ENCODE assay signal across 9 mouse cellular contexts in the genomic region with DNA sequence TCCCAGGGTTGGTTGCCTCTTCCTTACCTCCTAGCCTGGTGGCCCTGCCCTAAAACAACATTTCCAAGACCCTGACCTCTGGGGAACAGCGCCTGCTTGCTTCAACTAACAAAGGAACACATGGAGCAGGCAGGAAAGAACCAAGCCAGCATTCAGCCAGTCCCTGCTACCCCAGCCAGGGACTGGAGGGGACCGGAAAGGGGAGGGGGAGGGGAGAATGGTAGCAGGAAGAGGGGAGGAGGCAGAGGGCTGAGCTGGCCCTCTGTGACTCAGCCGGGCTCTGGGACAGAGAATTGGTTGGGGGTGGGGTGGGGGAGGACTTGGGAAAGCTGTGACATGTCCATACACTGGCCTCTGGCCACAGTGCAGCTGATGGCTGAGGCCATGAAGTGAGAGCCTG. TPM values are rescaled to one million over a fixed set of nuclear protein-coding genes. Genes with fewer than 3 reads are reported as not detected.
DNase-seq lines count a peak whose midpoint lies in the region; ATAC-seq and TF ChIP-seq lines count a peak whose summit lies in the region.
"Had no signal": no experiment of that assay in that cellular context is flagged by ENCODE, and none has a peak within 500 bp of the region (broad histone marks: within the 10 kb centered on the region; RNA-seq: fewer than 3 reads in every experiment).

No protein-coding gene starts in this region.

- H3K4me3 ChIP-seq in forebrain, embryonic 16.5 days (replicated peaks; ENCODE audit: low read length) = no peak overlapping the region
- no peak overlapping the region for H3K4me3 ChIP-seq in hindbrain, embryonic 11.5 days (ENCODE audit: low read depth, low read length)
- no peak overlapping the region for H3K4me3 ChIP-seq in limb, embryonic 14.5 days (replicated peaks; ENCODE audit: low read length)
- H3K4me3 ChIP-seq in midbrain, embryonic 16.5 days (ENCODE audit: low read depth, low read length) = no peak overlapping the region

- no peaks in the 10 kb centered on the region for H3K27me3 ChIP-seq in forebrain, embryonic 16.5 days (replicated peaks; ENCODE audit: control insufficient read depth, insufficient read depth, low read length)
- H3K27me3 ChIP-seq in hindbrain, embryonic 11.5 days (ENCODE audit: control insufficient read depth, insufficient read depth, low read length) = no peaks in the 10 kb centered on the region
- no peaks in the 10 kb centered on the region for H3K27me3 ChIP-seq in limb, embryonic 14.5 days (ENCODE audit: control insufficient read depth, insufficient read depth, low read length)
- H3K27me3 ChIP-seq in midbrain, embryonic 16.5 days (ENCODE audit: control insufficient read depth, insufficient read depth, low read depth, low read length) = no peaks in the 10 kb centered on the region
- H3K27me3 ChIP-seq: CH12.LX had no signal

- no peak overlapping the region for H3K9ac ChIP-seq in forebrain, embryonic 16.5 days (replicated peaks; ENCODE audit: low read depth, low read length)
- no peak overlapping the region for H3K9ac ChIP-seq in hindbrain, embryonic 11.5 days (ENCODE audit: low read depth, low read length)
- H3K9ac ChIP-seq in limb, embryonic 14.5 days (ENCODE audit: low read depth, low read length, severe bottlenecking) = peak overlapping the region; percentile 40
- H3K9ac ChIP-seq in midbrain, embryonic 16.5 days (ENCODE audit: low read depth, low read length) = no peak overlapping the region

- no peak for TF ChIP-seq POLR2A in limb, embryonic 14.5 days (IDR thresholded peaks at IDR 0.05; ENCODE audit: borderline replicate concordance, extremely low read depth, insufficient read depth, insufficient read length)

- no peak overlapping the region for H3K4me2 ChIP-seq in forebrain, embryonic 16.5 days (ENCODE audit: low read length)
- H3K4me2 ChIP-seq in hindbrain, embryonic 11.5 days (replicated peaks; ENCODE audit: low read depth, low read length) = no peak overlapping the region
- H3K4me2 ChIP-seq in limb, embryonic 14.5 days (replicated peaks; ENCODE audit: low read depth, low read length, severe bottlenecking) = no peak overlapping the region
- H3K4me2 ChIP-seq in midbrain, embryonic 16.5 days (ENCODE audit: low read length) = no peak overlapping the region

- no peaks in the 10 kb centered on the region for H3K9me3 ChIP-seq in forebrain, embryonic 16.5 days (ENCODE audit: control insufficient read depth, low read length)
- no peaks in the 10 kb centered on the region for H3K9me3 ChIP-seq in hindbrain, embryonic 11.5 days (ENCODE audit: control insufficient read depth, low read length)
- H3K9me3 ChIP-seq in limb, embryonic 14.5 days (ENCODE audit: control insufficient read depth, low read length) = no peaks in the 10 kb centered on the region
- no peaks in the 10 kb centered on the region for H3K9me3 ChIP-seq in midbrain, embryonic 16.5 days (replicated peaks; ENCODE audit: control insufficient read depth, low read length, poor library complexity, severe bottlenecking)

- DNase-seq in kidney, adult 11 months = peak; percentile 42
- no peak for DNase-seq in kidney, adult 8-10 months
- peak; percentile 89 for DNase-seq in adrenal gland, postnatal 14 days
- peak; percentile 58 for DNase-seq in hindbrain, embryonic 11.5 days (ENCODE audit: low spot score)
- peak; percentile 67 for DNase-seq in limb, embryonic 14.5 days (ENCODE audit: low spot score)
- DNase-seq in thymus, postnatal 4 days = peak; percentile 71

- H3K4me1 ChIP-seq in forebrain, embryonic 16.5 days (replicated peaks; ENCODE audit: control insufficient read depth, insufficient read depth, low read length) = peaks cover 27% of the 10 kb centered on the region
- no peaks in the 10 kb centered on the region; the same call in 1 of the 2 replicates for H3K4me1 ChIP-seq in hindbrain, embryonic 11.5 days (replicated peaks; ENCODE audit: control insufficient read depth, insufficient read depth, low read length)
- peaks cover 12% of the 10 kb centered on the region for H3K4me1 ChIP-seq in limb, embryonic 14.5 days (ENCODE audit: control insufficient read depth, insufficient read depth, low read length)
- H3K4me1 ChIP-seq in midbrain, embryonic 16.5 days (ENCODE audit: control insufficient read depth, insufficient read depth, low read length) = peaks cover 20% of the 10 kb centered on the region

- 5% methylated on average over 3 of the region's 3 CpGs for WGBS in forebrain, embryonic 16.5 days
- WGBS in hindbrain, embryonic 11.5 days = 2% methylated on average over 2 of the region's 3 CpGs
- 4% methylated on average over 3 of the region's 3 CpGs for WGBS in limb, embryonic 14.5 days
- 14% methylated on average over 3 of the region's 3 CpGs for WGBS in midbrain, embryonic 16.5 days

- peak; percentile 79 for ATAC-seq in forebrain, embryonic 16.5 days
- ATAC-seq in hindbrain, embryonic 11.5 days (ENCODE audit: low FRiP score) = peak; percentile 59; the same call in 1 of the 2 replicates
- peak; percentile 62 for ATAC-seq in limb, embryonic 14.5 days (ENCODE audit: low FRiP score, low read depth)
- ATAC-seq in midbrain, embryonic 16.5 days = peak; percentile 75

- H3K36me3 ChIP-seq in forebrain, embryonic 16.5 days (ENCODE audit: control insufficient read depth, insufficient read depth) = peaks cover 7% of the 10 kb centered on the region; the same call in 1 of the 2 replicates
- H3K36me3 ChIP-seq in hindbrain, embryonic 11.5 days (ENCODE audit: control insufficient read depth, insufficient read depth, low read length) = peaks cover 2% of the 10 kb centered on the region; the same call in 1 of the 2 replicates
- peaks cover 12% of the 10 kb centered on the region for H3K36me3 ChIP-seq in limb, embryonic 14.5 days (ENCODE audit: control insufficient read depth, insufficient read depth, low read length)
- H3K36me3 ChIP-seq in midbrain, embryonic 16.5 days (ENCODE audit: control insufficient read depth, insufficient read depth, low read length) = peaks cover 13% of the 10 kb centered on the region

- H3K27ac ChIP-seq in forebrain, embryonic 16.5 days (ENCODE audit: low read length) = peak overlapping the region; percentile 10; the same call in 1 of the 2 replicates
- H3K27ac ChIP-seq in hindbrain, embryonic 11.5 days (ENCODE audit: low read depth, low read length) = peak overlapping the region; percentile 21; the same call in 1 of the 2 replicates
- H3K27ac ChIP-seq in limb, embryonic 14.5 days (replicated peaks; ENCODE audit: low read depth, low read length) = peak overlapping the region; percentile 80
- H3K27ac ChIP-seq in midbrain, embryonic 16.5 days (ENCODE audit: low read length) = peak overlapping the region; percentile 60

RNA-seq across cellular contexts. Expression of a gene that starts 12.3 kb away (rescaled TPM):
- total RNA-seq in adrenal gland, postnatal 14 days (2021) = 23.4 and 25.3 TPM in 2 replicates
- polyA plus RNA-seq in forebrain, embryonic 16.5 days (2015; fragmentation: Nextera tagmentation; extraction: Ambion mirVana) = 16.2 and 16.6 TPM in 2 replicates
- 7.4 and 8.0 TPM in 2 replicates for polyA plus RNA-seq in hindbrain, embryonic 11.5 days (2014; fragmentation: Nextera tagmentation; extraction: Ambion mirVana)
- polyA plus RNA-seq in limb, embryonic 14.5 days (2012; rRNA removed) = 25.5 and 30.0 TPM in 2 replicates
- polyA plus RNA-seq in limb, embryonic 14.5 days (2014; fragmentation: Nextera tagmentation; extraction: Ambion mirVana) = 4.7 and 4.9 TPM in 2 replicates
- polyA plus RNA-seq in midbrain, embryonic 16.5 days (2015; fragmentation: Nextera tagmentation; extraction: Ambion mirVana) = 16.7 and 17.1 TPM in 2 replicates

RNA-seq across cellular contexts. Expression of a gene that starts 20.1 kb away (rescaled TPM):
- total RNA-seq in adrenal gland, postnatal 14 days (2021) = not detected in 2 replicates
- 0.41 and 0.86 TPM in 2 replicates for polyA plus RNA-seq in forebrain, embryonic 16.5 days (2015; fragmentation: Nextera tagmentation; extraction: Ambion mirVana)
- polyA plus RNA-seq in hindbrain, embryonic 11.5 days (2014; fragmentation: Nextera tagmentation; extraction: Ambion mirVana) = not detected in 2 replicates
- polyA plus RNA-seq in limb, embryonic 14.5 days (2012; rRNA removed) = 0.38 and 0.54 TPM in 2 replicates
- polyA plus RNA-seq in limb, embryonic 14.5 days (2014; fragmentation: Nextera tagmentation; extraction: Ambion mirVana) = 0.21 TPM in 1 of 2 replicates, not detected in the other
- 0.46 and 0.92 TPM in 2 replicates for polyA plus RNA-seq in midbrain, embryonic 16.5 days (2015; fragmentation: Nextera tagmentation; extraction: Ambion mirVana)

RNA-seq across cellular contexts. Expression of a gene that starts 41.3 kb away (rescaled TPM):
- total RNA-seq in adrenal gland, postnatal 14 days (2021) = 47.2 and 51.2 TPM in 2 replicates
- polyA plus RNA-seq in forebrain, embryonic 16.5 days (2015; fragmentation: Nextera tagmentation; extraction: Ambion mirVana) = 212 and 215 TPM in 2 replicates
- 291 and 298 TPM in 2 replicates for polyA plus RNA-seq in hindbrain, embryonic 11.5 days (2014; fragmentation: Nextera tagmentation; extraction: Ambion mirVana)
- polyA plus RNA-seq in limb, embryonic 14.5 days (2012; rRNA removed) = 229 and 246 TPM in 2 replicates
- 241 and 262 TPM in 2 replicates for polyA plus RNA-seq in limb, embryonic 14.5 days (2014; fragmentation: Nextera tagmentation; extraction: Ambion mirVana)
- 179 and 186 TPM in 2 replicates for polyA plus RNA-seq in midbrain, embryonic 16.5 days (2015; fragmentation: Nextera tagmentation; extraction: Ambion mirVana)

Comparison
In these comparisons a context has a peak if more than half of its experiments do, and no peak if none do; other contexts are left out.
1. DNase-seq: peak in kidney, adult 11 months (single experiment), adrenal gland, postnatal 14 days (single experiment), hindbrain, embryonic 11.5 days (single experiment), limb, embryonic 14.5 days (single experiment) and thymus, postnatal 4 days (single experiment); none in kidney, adult 8-10 months (0 of 2).
2. H3K27ac ChIP-seq: peak in every context shown above with its lines; median percentile 80 in limb, embryonic 14.5 days; 60 in midbrain, embryonic 16.5 days; 21 in hindbrain, embryonic 11.5 days; 10 in forebrain, embryonic 16.5 days.
3. Peak in every context shown above with its lines, with median percentiles within 50 percentile points of each other: ATAC-seq.